ENCODE assay signal across 16 mouse cellular contexts in genomic region chr2:156937795-156938194, GRCm38 (mm10). TPM values are rescaled to one million over a fixed set of nuclear protein-coding genes. Genes with fewer than 3 reads are reported as not detected.
DNase-seq lines count a peak whose midpoint lies in the region; ATAC-seq lines count a peak whose summit lies in the region.
"Had no signal": no experiment of that assay in that cellular context is flagged by ENCODE, and none has a peak within 500 bp of the region (broad histone marks: within the 10 kb centered on the region; RNA-seq: fewer than 3 reads in every experiment).

No protein-coding gene starts in this region.

- 84% methylated on average over 2 of the region's 2 CpGs for WGBS in embryonic facial prominence, embryonic 15.5 days
- WGBS in embryonic facial prominence, embryonic 10.5 days: 90% methylated on average over 2 of the region's 2 CpGs
- WGBS in liver, embryonic 13.5 days (ENCODE audit: insufficient replicate concordance): 82% methylated on average over 2 of the region's 2 CpGs
- 82% methylated on average over 2 of the region's 2 CpGs for WGBS in liver, embryonic 12.5 days (ENCODE audit: insufficient replicate concordance)
- 87% methylated on average over 2 of the region's 2 CpGs for WGBS in midbrain, embryonic 11.5 days

- no peak for ATAC-seq in embryonic facial prominence, embryonic 15.5 days (ENCODE audit: insufficient number of reproducible peaks, low FRiP score, low TSS enrichment, low read depth)
- ATAC-seq in liver, embryonic 13.5 days (ENCODE audit: low read depth): no peak
- no peak for ATAC-seq in liver, embryonic 12.5 days
- ATAC-seq in midbrain, embryonic 11.5 days (ENCODE audit: low FRiP score): no peak
- ATAC-seq in erythroblast, adult 5-6 weeks (replicated peaks; ENCODE audit: low FRiP score, poor library complexity, severe bottlenecking): no peak
- ATAC-seq: activated CD4-positive, CD25-positive, alpha-beta regulatory T cell, adult 4 months; liver, postnatal 0 days had no signal

- H3K36me3 ChIP-seq in embryonic facial prominence, embryonic 15.5 days: peaks cover 24% of the 10 kb centered on the region
- 0 out of 2 replicates have a peak, but pooled peaks cover 3% of the 10 kb centered on the region for H3K36me3 ChIP-seq in embryonic facial prominence, embryonic 10.5 days (replicated peaks)
- peaks cover 61% of the 10 kb centered on the region for H3K36me3 ChIP-seq in liver, embryonic 13.5 days
- H3K36me3 ChIP-seq in liver, embryonic 12.5 days: peaks cover 78% of the 10 kb centered on the region
- H3K36me3 ChIP-seq in midbrain, embryonic 11.5 days (ENCODE audit: control insufficient read depth, insufficient read depth, low read length): no peaks in the 10 kb centered on the region

- DNase-seq in embryonic facial prominence, embryonic 10.5 days (ENCODE audit: low spot score): no peak
- no peak for DNase-seq in liver, embryonic 13.5 days
- peak; percentile 85 for DNase-seq in right cerebral cortex, adult 18-20 months
- no peak for DNase-seq in midbrain, embryonic 11.5 days (ENCODE audit: low spot score, missing footprints)
- no peak for DNase-seq in embryo, embryonic 10.5 days (ENCODE audit: low spot score)
- DNase-seq: kidney, adult 11 months; liver, postnatal 0 days; thymus, postnatal 25 days had no signal

- H3K4me1 ChIP-seq in embryonic facial prominence, embryonic 15.5 days: no peaks in the 10 kb centered on the region
- no peaks in the 10 kb centered on the region for H3K4me1 ChIP-seq in embryonic facial prominence, embryonic 10.5 days
- H3K4me1 ChIP-seq in liver, embryonic 13.5 days (replicated peaks): peaks cover 9% of the 10 kb centered on the region
- H3K4me1 ChIP-seq in liver, embryonic 12.5 days: peaks cover 11% of the 10 kb centered on the region; the same call in 1 of the 2 replicates
- no peaks in the 10 kb centered on the region for H3K4me1 ChIP-seq in midbrain, embryonic 11.5 days (ENCODE audit: control insufficient read depth, insufficient read depth, low read length)
- H3K4me1 ChIP-seq: limb, embryonic 10.5 days had no signal

- peak overlapping the region; percentile 28; the same call in 1 of the 2 replicates for H3K27ac ChIP-seq in embryonic facial prominence, embryonic 15.5 days (replicated peaks)
- no peak overlapping the region for H3K27ac ChIP-seq in embryonic facial prominence, embryonic 10.5 days (replicated peaks)
- H3K27ac ChIP-seq in liver, embryonic 13.5 days: peak overlapping the region; percentile 25; the same call in 1 of the 2 replicates
- H3K27ac ChIP-seq in liver, embryonic 12.5 days: no peak overlapping the region
- H3K27ac ChIP-seq in midbrain, embryonic 11.5 days (ENCODE audit: low read depth, low read length): no peak overlapping the region
- H3K27ac ChIP-seq: limb, embryonic 10.5 days; macrophage had no signal

- no peak overlapping the region for H3K4me2 ChIP-seq in embryonic facial prominence, embryonic 15.5 days (replicated peaks)
- H3K4me2 ChIP-seq in liver, embryonic 13.5 days: no peak overlapping the region
- H3K4me2 ChIP-seq in liver, embryonic 12.5 days: no peak overlapping the region
- H3K4me2 ChIP-seq in midbrain, embryonic 11.5 days: no peak overlapping the region

- H3K27me3 ChIP-seq in embryonic facial prominence, embryonic 15.5 days: no peaks in the 10 kb centered on the region
- H3K27me3 ChIP-seq in embryonic facial prominence, embryonic 10.5 days (replicated peaks; ENCODE audit: low read depth, poor library complexity, severe bottlenecking): no peaks in the 10 kb centered on the region
- H3K27me3 ChIP-seq in liver, embryonic 13.5 days: no peaks in the 10 kb centered on the region
- H3K27me3 ChIP-seq in liver, embryonic 12.5 days (replicated peaks): no peaks in the 10 kb centered on the region
- no peaks in the 10 kb centered on the region for H3K27me3 ChIP-seq in midbrain, embryonic 11.5 days (ENCODE audit: control insufficient read depth, insufficient read depth, low read length)

- H3K9me3 ChIP-seq in embryonic facial prominence, embryonic 15.5 days (replicated peaks): no peaks in the 10 kb centered on the region
- no peaks in the 10 kb centered on the region for H3K9me3 ChIP-seq in embryonic facial prominence, embryonic 10.5 days
- no peaks in the 10 kb centered on the region for H3K9me3 ChIP-seq in liver, embryonic 13.5 days (replicated peaks)
- no peaks in the 10 kb centered on the region for H3K9me3 ChIP-seq in liver, embryonic 12.5 days (replicated peaks)
- H3K9me3 ChIP-seq in midbrain, embryonic 11.5 days (ENCODE audit: control insufficient read depth, low read length): no peaks in the 10 kb centered on the region
- H3K9me3 ChIP-seq: limb, embryonic 10.5 days had no signal

- H3K9ac ChIP-seq in embryonic facial prominence, embryonic 15.5 days: no peak overlapping the region
- no peak overlapping the region for H3K9ac ChIP-seq in liver, embryonic 13.5 days
- H3K9ac ChIP-seq in liver, embryonic 12.5 days: no peak overlapping the region
- H3K9ac ChIP-seq in midbrain, embryonic 11.5 days (ENCODE audit: low read length): no peak overlapping the region
- H3K9ac ChIP-seq: liver, postnatal 0 days had no signal

- no peak overlapping the region for H3K4me3 ChIP-seq in embryonic facial prominence, embryonic 15.5 days (replicated peaks)
- H3K4me3 ChIP-seq in embryonic facial prominence, embryonic 10.5 days: no peak overlapping the region
- H3K4me3 ChIP-seq in liver, embryonic 13.5 days (replicated peaks): no peak overlapping the region
- no peak overlapping the region for H3K4me3 ChIP-seq in liver, embryonic 12.5 days
- H3K4me3 ChIP-seq in midbrain, embryonic 11.5 days (ENCODE audit: low read depth, low read length): no peak overlapping the region
- H3K4me3 ChIP-seq: limb, embryonic 10.5 days had no signal

RNA-seq across cellular contexts. Expression of gene Sla2, which starts 50.8 kb away (rescaled TPM):
- 0.52 and 0.56 TPM in 2 replicates for polyA plus RNA-seq in embryonic facial prominence, embryonic 15.5 days (2015; fragmentation: Nextera tagmentation; extraction: Ambion mirVana)
- 0.29 and 0.49 TPM in 2 replicates for polyA plus RNA-seq in embryonic facial prominence, embryonic 10.5 days (2016; fragmentation: Nextera tagmentation; extraction: Ambion mirVana)
- 3.1 and 3.3 TPM in 2 replicates for polyA plus RNA-seq in liver, embryonic 13.5 days (2015; fragmentation: Nextera tagmentation; extraction: Ambion mirVana)
- polyA plus RNA-seq in liver, embryonic 12.5 days (2016; fragmentation: Nextera tagmentation; extraction: Ambion mirVana): 6.2 and 7.1 TPM in 2 replicates
- polyA plus RNA-seq in midbrain, embryonic 11.5 days (2014; fragmentation: Nextera tagmentation; extraction: Ambion mirVana): 0.36 and 0.56 TPM in 2 replicates
- 1.5 and 1.7 TPM in 2 replicates for total RNA-seq in erythroblast, adult 5-6 weeks (2015; ENCODE audit: low replicate concordance)
- total RNA-seq in erythroblast, adult 5-6 weeks (2017; ENCODE audit: low replicate concordance): 0.28 TPM in 1 of 2 replicates, not detected in the other
- total RNA-seq: gastrocnemius, postnatal 4 days; heart, postnatal 25 days had no signal

RNA-seq across cellular contexts. Expression of gene Ndrg3, which starts 54.1 kb away (rescaled TPM):
- 52.9 and 53.9 TPM in 2 replicates for polyA plus RNA-seq in embryonic facial prominence, embryonic 15.5 days (2015; fragmentation: Nextera tagmentation; extraction: Ambion mirVana)
- 40.4 and 41.1 TPM in 2 replicates for polyA plus RNA-seq in embryonic facial prominence, embryonic 10.5 days (2016; fragmentation: Nextera tagmentation; extraction: Ambion mirVana)
- polyA plus RNA-seq in liver, embryonic 13.5 days (2015; fragmentation: Nextera tagmentation; extraction: Ambion mirVana): 41.1 and 45.2 TPM in 2 replicates
- polyA plus RNA-seq in liver, embryonic 12.5 days (2016; fragmentation: Nextera tagmentation; extraction: Ambion mirVana): 55.4 and 56.4 TPM in 2 replicates
- 48.1 and 48.2 TPM in 2 replicates for polyA plus RNA-seq in midbrain, embryonic 11.5 days (2014; fragmentation: Nextera tagmentation; extraction: Ambion mirVana)
- total RNA-seq in erythroblast, adult 5-6 weeks (2015; ENCODE audit: low replicate concordance): 15.3 and 15.6 TPM in 2 replicates
- 9.2 and 10.3 TPM in 2 replicates for total RNA-seq in erythroblast, adult 5-6 weeks (2017; ENCODE audit: low replicate concordance)

Comparison
In these comparisons a context has a peak if more than half of its experiments do, and no peak if none do; other contexts are left out.
1. H3K27ac ChIP-seq: peak in embryonic facial prominence, embryonic 15.5 days (single experiment) and liver, embryonic 13.5 days (single experiment); none in embryonic facial prominence, embryonic 10.5 days (single experiment), liver, embryonic 12.5 days (single experiment) and midbrain, embryonic 11.5 days (single experiment).